22 mouse cellular contexts compared by ENCODE assay signal in genomic region chr3:89408448-89408847, GRCm38 (mm10). TPM values are rescaled to one million over a fixed set of nuclear protein-coding genes. Genes with fewer than 3 reads are reported as not detected.
DNase-seq lines count a peak whose midpoint lies in the region; ATAC-seq and TF ChIP-seq lines count a peak whose summit lies in the region.
"Had no signal": no experiment of that assay in that cellular context is flagged by ENCODE, and none has a peak within 500 bp of the region (broad histone marks: within the 10 kb centered on the region; RNA-seq: fewer than 3 reads in every experiment).

No protein-coding gene starts in this region.

- no peak overlapping the region for H3K27ac ChIP-seq in heart, embryonic 10.5 days
- H3K27ac ChIP-seq in ES-Bruce4 (ENCODE audit: insufficient read depth, low read length): no peak overlapping the region
- peak overlapping the region; percentile 97 for H3K27ac ChIP-seq in brown adipose tissue, adult 24 weeks (replicated peaks; ENCODE audit: low read depth, low read length)
- no peak overlapping the region for H3K27ac ChIP-seq in intestine, embryonic 15.5 days
- H3K27ac ChIP-seq in thymus, adult 2 months (ENCODE audit: control insufficient read depth, insufficient read depth, low read length): no peak overlapping the region
- H3K27ac ChIP-seq: embryonic facial prominence, embryonic 15.5 days; hindbrain, embryonic 10.5 days; hindbrain, embryonic 15.5 days; kidney, postnatal 0 days had no signal

- ATAC-seq in intestine, embryonic 15.5 days: no peak
- ATAC-seq: forebrain, embryonic 16.5 days; inflammation-experienced regulatory T-cells, adult 6 months had no signal

- no peak overlapping the region for H3K4me2 ChIP-seq in intestine, embryonic 15.5 days (replicated peaks)
- H3K4me2 ChIP-seq: embryonic facial prominence, embryonic 15.5 days; hindbrain, embryonic 15.5 days had no signal

- no peak for DNase-seq in heart, embryonic 10.5 days (ENCODE audit: low spot score)
- DNase-seq in heart, adult 8-10 months (ENCODE audit: low spot score): no peak
- no peak for DNase-seq in thymus, adult 2 months
- DNase-seq: adrenal gland, postnatal 10 days; cerebellum, adult 11-12 months; gastrocnemius, postnatal 25 days; heart, postnatal 10 days; kidney, adult 11 months; kidney, adult 9 months had no signal

- 53% methylated on average over 16 of the region's 16 CpGs for WGBS in heart, embryonic 10.5 days
- 62% methylated on average over 16 of the region's 16 CpGs for WGBS in intestine, embryonic 15.5 days
- 91% methylated on average over 16 of the region's 16 CpGs for WGBS in thymus, adult 2 months

- no peaks in the 10 kb centered on the region for H3K27me3 ChIP-seq in heart, embryonic 10.5 days (ENCODE audit: insufficient read depth, poor library complexity, severe bottlenecking)
- no peaks in the 10 kb centered on the region for H3K27me3 ChIP-seq in E14TG2a.4 (ENCODE audit: insufficient read depth, low read length)
- H3K27me3 ChIP-seq in ES-Bruce4 (ENCODE audit: control insufficient read depth, insufficient read depth, low read length, poor library complexity, severe bottlenecking): no peaks in the 10 kb centered on the region
- H3K27me3 ChIP-seq in intestine, embryonic 15.5 days (replicated peaks): no peaks in the 10 kb centered on the region
- H3K27me3 ChIP-seq in thymus, adult 2 months (ENCODE audit: control insufficient read depth, insufficient read depth, low read length): no peaks in the 10 kb centered on the region
- H3K27me3 ChIP-seq: embryonic facial prominence, embryonic 15.5 days; hindbrain, embryonic 15.5 days had no signal

- peaks cover 7% of the 10 kb centered on the region for H3K4me1 ChIP-seq in heart, embryonic 10.5 days
- H3K4me1 ChIP-seq in E14TG2a.4 (replicated peaks; ENCODE audit: low read depth, low read length) (peaks cover 53% of the 10 kb centered on the region), ES-Bruce4 (ENCODE audit: control insufficient read depth, insufficient read depth, low read length) (no peaks in the 10 kb centered on the region)
- peaks cover 8% of the 10 kb centered on the region; the same call in 1 of the 2 replicates for H3K4me1 ChIP-seq in brown adipose tissue, adult 24 weeks (ENCODE audit: control insufficient read depth, insufficient read depth, insufficient read length, low read length)
- H3K4me1 ChIP-seq in intestine, embryonic 15.5 days (replicated peaks): 0 out of 2 replicates have a peak, but pooled peaks cover 6% of the 10 kb centered on the region
- H3K4me1 ChIP-seq in thymus, adult 2 months (replicated peaks; ENCODE audit: control insufficient read depth, insufficient read depth, low read length): peaks cover 7% of the 10 kb centered on the region

- H3K9ac ChIP-seq in ES-Bruce4 (ENCODE audit: low read depth, poor library complexity, severe bottlenecking): peak overlapping the region; percentile 55
- H3K9ac ChIP-seq in intestine, embryonic 15.5 days: no peak overlapping the region
- H3K9ac ChIP-seq: embryonic facial prominence, embryonic 15.5 days; hindbrain, embryonic 15.5 days had no signal

- TF ChIP-seq CTCF in E14TG2a.4 (conservative IDR thresholded peaks at IDR 0.05; ENCODE audit: low read length) (0 out of 2 replicates have a peak, but pooled peaks have one; percentile 5), ES-Bruce4 (IDR thresholded peaks at IDR 0.05; ENCODE audit: low read depth, low read length) (peak; percentile 31)
- no peak for TF ChIP-seq CTCF in thymus, adult 2 months (IDR thresholded peaks at IDR 0.05; ENCODE audit: borderline replicate concordance, control insufficient read depth, extremely low read depth, insufficient read depth, low read length, poor library complexity)

- H3K9me3 ChIP-seq in heart, embryonic 10.5 days: no peaks in the 10 kb centered on the region
- H3K9me3 ChIP-seq in E14TG2a.4 (ENCODE audit: low read length): no peaks in the 10 kb centered on the region
- H3K9me3 ChIP-seq in ES-Bruce4 (replicated peaks; ENCODE audit: control insufficient read depth, insufficient read depth, low read length, poor library complexity, severe bottlenecking): no peaks in the 10 kb centered on the region
- no peaks in the 10 kb centered on the region for H3K9me3 ChIP-seq in intestine, embryonic 15.5 days
- H3K9me3 ChIP-seq: embryonic facial prominence, embryonic 15.5 days; hindbrain, embryonic 10.5 days; hindbrain, embryonic 15.5 days had no signal

- peaks cover 52% of the 10 kb centered on the region for H3K36me3 ChIP-seq in heart, embryonic 10.5 days
- H3K36me3 ChIP-seq in E14TG2a.4 (ENCODE audit: insufficient read depth, low read length) (peaks cover 58% of the 10 kb centered on the region), ES-Bruce4 (ENCODE audit: control insufficient read depth, insufficient read depth, low read length, poor library complexity, severe bottlenecking) (no peaks in the 10 kb centered on the region)
- H3K36me3 ChIP-seq in intestine, embryonic 15.5 days: peaks cover 14% of the 10 kb centered on the region; the same call in 1 of the 2 replicates
- H3K36me3 ChIP-seq in thymus, adult 2 months (ENCODE audit: control insufficient read depth, insufficient read depth, low read length): peaks cover 4% of the 10 kb centered on the region; the same call in 1 of the 2 replicates

- no peak for TF ChIP-seq EP300 in ES-Bruce4 (IDR thresholded peaks at IDR 0.05; ENCODE audit: insufficient read depth, low read depth, low read length)

- 0 out of 2 replicates have a peak overlapping the region, but pooled peaks have one; percentile 12 for H3K4me3 ChIP-seq in heart, embryonic 10.5 days
- H3K4me3 ChIP-seq in E14TG2a.4 (replicated peaks; ENCODE audit: low read length) (peak overlapping the region; percentile 70), ES-Bruce4 (ENCODE audit: low read depth, low read length) (peak overlapping the region; percentile 44)
- H3K4me3 ChIP-seq in brown adipose tissue, adult 24 weeks (ENCODE audit: insufficient read depth, low read depth, low read length): no peak overlapping the region
- H3K4me3 ChIP-seq in intestine, embryonic 15.5 days (replicated peaks): no peak overlapping the region
- H3K4me3 ChIP-seq in thymus, adult 2 months (ENCODE audit: control insufficient read depth, insufficient read depth, low read length): no peak overlapping the region
- H3K4me3 ChIP-seq: embryonic facial prominence, embryonic 15.5 days; erythroblast, embryonic 14.5 days; hindbrain, embryonic 10.5 days; hindbrain, embryonic 15.5 days had no signal

- no peak for TF ChIP-seq POLR2A in ES-Bruce4 (IDR thresholded peaks at IDR 0.05; ENCODE audit: insufficient read depth, low read length)
- TF ChIP-seq POLR2A in thymus, adult 2 months (IDR thresholded peaks at IDR 0.05; ENCODE audit: control insufficient read depth, extremely low read depth, insufficient read depth, low read length, poor library complexity): no peak

RNA-seq across cellular contexts. Expression of gene Flad1, which starts 3.2 kb away (rescaled TPM):
- polyA plus RNA-seq in heart, embryonic 10.5 days (2016; fragmentation: Nextera tagmentation; extraction: Ambion mirVana): 30.7 and 40.3 TPM in 2 replicates
- total RNA-seq in heart, adult 8-10 months (2022): 10 to 100 TPM; 55.5 to 71.8 (median 67.9) TPM
- polyA plus RNA-seq in ES-Bruce4 (2011; ENCODE audit: insufficient read depth, insufficient read length, low read depth, missing spikeins): 16.5 and 25.1 TPM in 2 replicates
- polyA plus RNA-seq in brown adipose tissue, adult 24 weeks (2012; ENCODE audit: insufficient read depth, insufficient read length, missing spikeins): 33.4 and 60.7 TPM in 2 replicates
- 32.9 and 33.3 TPM in 2 replicates for polyA plus RNA-seq in intestine, embryonic 15.5 days (2015; fragmentation: Nextera tagmentation; extraction: Ambion mirVana)
- polyA plus RNA-seq in thymus, adult 2 months (2012; rRNA removed): 57.0 and 58.3 TPM in 2 replicates

RNA-seq across cellular contexts. Expression of gene Lenep, which starts 5.9 kb away (rescaled TPM):
- not detected in 2 replicates for polyA plus RNA-seq in heart, embryonic 10.5 days (2016; fragmentation: Nextera tagmentation; extraction: Ambion mirVana)
- total RNA-seq in heart, adult 8-10 months (2022): 1 to 10 TPM in 2 of 4 experiments, under 1 TPM in 1, not detected in 1; 0.75 to 1.5 (median 1.2) TPM
- polyA plus RNA-seq in ES-Bruce4 (2011; ENCODE audit: insufficient read depth, insufficient read length, low read depth, missing spikeins): not detected in 2 replicates
- 1.3 TPM in 1 of 2 replicates, not detected in the other for polyA plus RNA-seq in brown adipose tissue, adult 24 weeks (2012; ENCODE audit: insufficient read depth, insufficient read length, missing spikeins)
- not detected in 2 replicates for polyA plus RNA-seq in intestine, embryonic 15.5 days (2015; fragmentation: Nextera tagmentation; extraction: Ambion mirVana)
- polyA plus RNA-seq in thymus, adult 2 months (2012; rRNA removed): 0.66 TPM in 1 of 2 replicates, not detected in the other
- total RNA-seq: adrenal gland, postnatal 4 days had no signal
- polyA plus RNA-seq: heart, embryonic 14.5 days had no signal

RNA-seq across cellular contexts. Expression of gene Cks1b, which starts 9.7 kb away (rescaled TPM):
- polyA plus RNA-seq in heart, embryonic 10.5 days (2016; fragmentation: Nextera tagmentation; extraction: Ambion mirVana): 465 and 589 TPM in 2 replicates
- 1 to 10 TPM; 3.8 to 5.4 (median 4.2) TPM for total RNA-seq in heart, adult 8-10 months (2022)
- 290 and 304 TPM in 2 replicates for polyA plus RNA-seq in ES-Bruce4 (2011; ENCODE audit: insufficient read depth, insufficient read length, low read depth, missing spikeins)
- 5.9 and 10.9 TPM in 2 replicates for polyA plus RNA-seq in brown adipose tissue, adult 24 weeks (2012; ENCODE audit: insufficient read depth, insufficient read length, missing spikeins)
- polyA plus RNA-seq in intestine, embryonic 15.5 days (2015; fragmentation: Nextera tagmentation; extraction: Ambion mirVana): 383 and 386 TPM in 2 replicates
- polyA plus RNA-seq in thymus, adult 2 months (2012; rRNA removed): 104 TPM in 2 replicates

RNA-seq across cellular contexts. Expression of gene Shc1, which starts 9.8 kb away (rescaled TPM):
- 72.2 and 79.5 TPM in 2 replicates for polyA plus RNA-seq in heart, embryonic 10.5 days (2016; fragmentation: Nextera tagmentation; extraction: Ambion mirVana)
- total RNA-seq in heart, adult 8-10 months (2022): 10 to 100 TPM; 33.3 to 37.7 (median 36.5) TPM
- polyA plus RNA-seq in ES-Bruce4 (2011; ENCODE audit: insufficient read depth, insufficient read length, low read depth, missing spikeins): 87.4 and 88.9 TPM in 2 replicates
- polyA plus RNA-seq in brown adipose tissue, adult 24 weeks (2012; ENCODE audit: insufficient read depth, insufficient read length, missing spikeins): 36.0 and 37.2 TPM in 2 replicates
- polyA plus RNA-seq in intestine, embryonic 15.5 days (2015; fragmentation: Nextera tagmentation; extraction: Ambion mirVana): 85.6 and 87.3 TPM in 2 replicates
- polyA plus RNA-seq in thymus, adult 2 months (2012; rRNA removed): 89.9 and 92.1 TPM in 2 replicates

RNA-seq across cellular contexts. Expression of gene Zbtb7b, which starts 13.9 kb away (rescaled TPM):
- polyA plus RNA-seq in heart, embryonic 10.5 days (2016; fragmentation: Nextera tagmentation; extraction: Ambion mirVana): 1.4 and 1.9 TPM in 2 replicates
- 10 to 100 TPM; 19.6 to 23.2 (median 22.9) TPM for total RNA-seq in heart, adult 8-10 months (2022)
- 35.1 and 35.7 TPM in 2 replicates for polyA plus RNA-seq in ES-Bruce4 (2011; ENCODE audit: insufficient read depth, insufficient read length, low read depth, missing spikeins)
- 93.2 and 121 TPM in 2 replicates for polyA plus RNA-seq in brown adipose tissue, adult 24 weeks (2012; ENCODE audit: insufficient read depth, insufficient read length, missing spikeins)
- polyA plus RNA-seq in intestine, embryonic 15.5 days (2015; fragmentation: Nextera tagmentation; extraction: Ambion mirVana): 8.9 and 10.4 TPM in 2 replicates
- polyA plus RNA-seq in thymus, adult 2 months (2012; rRNA removed): 59.8 and 64.9 TPM in 2 replicates

Comparison
In these comparisons a context has a peak if more than half of its experiments do, and no peak if none do; other contexts are left out.
1. H3K4me3 ChIP-seq: peak in heart, embryonic 10.5 days (single experiment), E14TG2a.4 (single experiment) and ES-Bruce4 (single experiment); none in brown adipose tissue, adult 24 weeks (single experiment), intestine, embryonic 15.5 days (single experiment) and thymus, adult 2 months (single experiment).